Mouse (Mus musculus) lung, adult 2 months (tissue): ENCODE data around the gene Cope. TPM values are rescaled to one million over a fixed set of nuclear protein-coding genes. Genes with fewer than 3 reads are reported as not detected.

Experiments used
- DNase-seq: peaks from one replicate; pipeline ENCODE4 v3.0.0; 2022
- H3K4me1 ChIP-seq: fragments of 200-500 bp; 2 replicates; pipeline ENCODE4 v1.6.1; 2011; ENCODE audit warnings: low read length; ENCODE audit not compliant: control insufficient read depth, insufficient read depth
- H3K4me3 ChIP-seq: fragments of 200-500 bp; replicated peaks from 2 replicates; pipeline ENCODE3; 2011; ENCODE audit warnings: low read depth, mild to moderate bottlenecking, control low read depth, low read length; ENCODE audit errors: extremely low read depth
- CTCF ChIP-seq: fragments of 200-500 bp; IDR thresholded peaks from 2 replicates; pipeline ENCODE4 v1.5.1; 2011; ENCODE audit warnings: mild to moderate bottlenecking, low read length, control low read depth; ENCODE audit not compliant: insufficient read depth
- POLR2A ChIP-seq: fragments of 200-500 bp; IDR thresholded peaks from 2 replicates; pipeline ENCODE4 v1.6.1; 2011; ENCODE audit warnings: low read depth, mild to moderate bottlenecking, control low read depth, low read length, borderline replicate concordance; ENCODE audit errors: extremely low read depth
- WGBS: fragments of 180-500 bp; shearing (Covaris S2); methylation state at CpG from one replicate; pipeline ENCODE4 v1.1.7; 2018; 5-methylcytosine and 5-hydroxymethylcytosine counted together
- polyA plus RNA-seq: library from polyadenylated mRNA; depleted of rRNA; stranded (reverse); fragments of >200 nt; gene quantifications from 2 replicates; pipeline ENCODE4 v1.2.3, GENCODE M21; 2012; rRNA removed

Gene Cope
- polyA plus RNA-seq, 1 experiment, result 308 TPM

DNA sequence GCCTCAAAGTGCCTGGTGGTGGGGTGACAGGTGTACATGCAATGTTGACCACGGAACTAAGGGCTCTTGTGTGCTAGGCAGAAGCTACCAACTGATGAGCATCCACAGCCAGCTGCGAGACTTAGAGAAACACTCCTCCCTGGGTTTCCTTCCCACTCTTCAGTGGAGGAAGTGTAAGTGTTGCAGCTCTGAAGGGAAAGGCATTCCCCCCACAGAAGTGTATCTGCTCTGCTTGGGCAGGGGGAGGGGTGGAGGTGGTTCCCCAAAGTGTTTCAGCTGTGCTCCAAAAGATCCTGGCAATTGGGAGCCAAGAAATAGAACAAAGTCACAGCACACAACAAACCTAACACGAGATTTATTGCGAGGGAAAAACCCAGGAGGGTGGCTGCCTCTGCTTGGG lies 51.7 kb downstream of the Cope start:
- DNase-seq, result no peak
- Histone ChIP-seq H3K4me1 (peaks cover 16% of the 10 kb centered on the region), H3K4me3 (no peak overlapping the region)
- TF ChIP-seq CTCF (no peak), POLR2A (no peak)
- 39% methylated on average over 4 of the region's 4 CpGs for WGBS

- WGBS, result 87% methylated on average over 1 of the region's 1 CpGs
- DNase-seq, result no peak
- Histone ChIP-seq H3K4me3 (no peak overlapping the region), H3K4me1 (peaks cover 8% of the 10 kb centered on the region)
- TF ChIP-seq CTCF (no peak), POLR2A (no peak)
Observed at GRCm38 (mm10) chr8:70356111-70356510, 53.8 kb downstream of the Cope start.

- H3K4me3 ChIP-seq, result no peak overlapping the region
- no peaks in the 10 kb centered on the region for H3K4me1 ChIP-seq
- 24% methylated on average over 3 of the region's 3 CpGs for WGBS
- TF ChIP-seq POLR2A, result no peak
- no peak for DNase-seq
Observed at GRCm38 (mm10) chr8:70359411-70359810, 57.1 kb downstream of the Cope start.

- Histone ChIP-seq H3K4me3 (no peak overlapping the region), H3K4me1 (no peaks in the 10 kb centered on the region)
- no peak for DNase-seq
- WGBS, result 40% methylated on average over 4 of the region's 4 CpGs
- TF ChIP-seq POLR2A, result no peak
- TF ChIP-seq CTCF, result peak; percentile 23; the same call in 1 of the 2 replicates
Observed at GRCm38 (mm10) chr8:70360769-70361168, 58.5 kb downstream of the Cope start.

DNA sequence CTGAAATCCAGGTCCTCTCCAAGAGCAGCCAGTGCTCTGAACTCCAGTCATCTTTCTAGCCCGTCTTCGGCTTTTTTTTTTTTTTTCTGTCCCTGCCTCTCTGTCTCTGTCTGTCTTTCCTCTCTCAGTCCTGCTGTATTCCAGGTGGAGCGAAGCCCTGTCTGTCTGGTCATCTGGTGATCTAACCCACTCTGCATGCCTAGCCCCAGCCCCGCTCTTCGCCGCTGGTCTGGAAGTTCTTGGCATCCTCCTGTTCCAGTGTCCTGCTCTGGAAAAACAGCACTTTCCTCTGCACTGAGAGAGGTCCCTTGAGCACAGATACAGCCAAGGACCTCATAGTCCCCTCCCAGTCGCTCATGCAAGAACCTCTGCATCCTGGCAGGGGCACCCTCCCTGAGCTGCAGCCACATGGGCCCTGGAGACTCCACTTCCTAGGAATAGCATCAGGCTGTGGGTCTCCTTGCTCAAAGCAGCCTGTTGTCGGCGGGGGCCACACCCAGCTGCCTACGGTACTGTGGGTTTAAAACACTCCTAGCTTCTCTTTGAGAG lies 59.2 kb downstream of the Cope start:
- Histone ChIP-seq H3K4me1 (no peaks in the 10 kb centered on the region), H3K4me3 (no peak overlapping the region)
- no peak for DNase-seq
- 72% methylated on average over 10 of the region's 10 CpGs for WGBS
- no peak for TF ChIP-seq CTCF
- TF ChIP-seq POLR2A, result no peak

Other genes starting within 250 kb of the Cope start
- 7.2 and 7.4 TPM in 2 replicates for gene Tm6sf2, start 229.6 kb upstream of the Cope start, polyA plus RNA-seq
- 0.07 and 0.11 TPM in 2 replicates for gene Hapln4, start 219.1 kb upstream of the Cope start, polyA plus RNA-seq
- gene Ncan, start 181.6 kb upstream of the Cope start, polyA plus RNA-seq, result 0.10 and 0.15 TPM in 2 replicates
- gene Nr2c2ap, start 171.2 kb upstream of the Cope start, polyA plus RNA-seq, result 10.7 and 14.6 TPM in 2 replicates
- 19.0 and 28.6 TPM in 2 replicates for gene Rfxank, start 163.4 kb upstream of the Cope start, polyA plus RNA-seq
- gene Borcs8, start 163.0 kb upstream of the Cope start, polyA plus RNA-seq, result 76.5 and 79.0 TPM in 2 replicates
- 0.31 and 0.50 TPM in 2 replicates for gene Mef2b, start 162.8 kb upstream of the Cope start, polyA plus RNA-seq
- 101 and 105 TPM in 2 replicates for gene Tmem161a, start 130.2 kb upstream of the Cope start, polyA plus RNA-seq
- 26.9 and 29.6 TPM in 2 replicates for gene Slc25a42, start 90.2 kb upstream of the Cope start, polyA plus RNA-seq
- 26.6 and 31.0 TPM in 2 replicates for gene Sugp2, start 68.3 kb upstream of the Cope start, polyA plus RNA-seq
- gene Armc6, start 68.1 kb upstream of the Cope start, polyA plus RNA-seq, result 14.5 and 15.1 TPM in 2 replicates
- 75.0 and 111 TPM in 2 replicates for gene Homer3, start 19.7 kb upstream of the Cope start, polyA plus RNA-seq
- gene Ddx49, start within 50 bp of the Cope start, polyA plus RNA-seq, result 37.2 and 43.0 TPM in 2 replicates
- gene Cers1, start 13.3 kb downstream of the Cope start, polyA plus RNA-seq, result 2.7 TPM in 2 replicates
- 1.1 and 1.5 TPM in 2 replicates for gene Gdf1, start 27.3 kb downstream of the Cope start, polyA plus RNA-seq
- gene Upf1, start 50.8 kb downstream of the Cope start, polyA plus RNA-seq, result 35.8 and 36.7 TPM in 2 replicates
- gene Comp, start 71.0 kb downstream of the Cope start, polyA plus RNA-seq, result 0.51 and 1.3 TPM in 2 replicates
- gene Crtc1, start 137.1 kb downstream of the Cope start, polyA plus RNA-seq, result 18.7 and 20.4 TPM in 2 replicates
- gene Klhl26, start 174.4 kb downstream of the Cope start, polyA plus RNA-seq, result 51.3 and 57.2 TPM in 2 replicates
- 10.5 and 12.2 TPM in 2 replicates for gene Tmem59l, start 184.8 kb downstream of the Cope start, polyA plus RNA-seq
- gene Crlf1, start 190.6 kb downstream of the Cope start, polyA plus RNA-seq, result 27.7 and 34.3 TPM in 2 replicates
- 145 and 178 TPM in 2 replicates for gene Rex1bd, start 204.2 kb downstream of the Cope start, polyA plus RNA-seq
- 370 and 371 TPM in 2 replicates for gene Uba52, start 208.3 kb downstream of the Cope start, polyA plus RNA-seq
- gene Fkbp8, start 225.2 kb downstream of the Cope start, polyA plus RNA-seq, result 361 and 369 TPM in 2 replicates
- gene Kxd1, start 225.4 kb downstream of the Cope start, polyA plus RNA-seq, result 48.7 and 54.6 TPM in 2 replicates
- 29.6 and 32.9 TPM in 2 replicates for gene Ell, start 236.9 kb downstream of the Cope start, polyA plus RNA-seq